Mouse (Mus musculus): ENCODE results near the gene Rbm38.

- TF ChIP-seq CTCF (conservative IDR thresholded peaks at IDR 0.05; ENCODE audit: insufficient read depth, insufficient read length, low read depth, low read length) (no peak), POLR2A (IDR thresholded peaks at IDR 0.05; ENCODE audit: low read depth, low read length) (no peak)
These were observed at the start of gene Rbm38 for GRCm38 (mm10) chr2:173020430-173020829.

Data from kidney, adult 2 months (tissue).